Mouse (Mus musculus) E14TG2a.4 (cell line): Measurements from ENCODE around the gene B3gnt9.
"Not testable (repeated sequence)": the region's sequence is repeated elsewhere in the genome, so short reads cannot be mapped to it uniquely, and the experiment has no call there.

Experiments
- H3K27me3 ChIP-seq: 2 replicates; pipeline ENCODE4 v1.6.1; 2014; ENCODE audit warnings: low read length, control low read depth; ENCODE audit not compliant: insufficient read depth
- H3K36me3 ChIP-seq: 2 replicates; pipeline ENCODE4 v1.6.1; 2014; ENCODE audit warnings: low read length, control low read depth; ENCODE audit not compliant: insufficient read depth
- H3K4me1 ChIP-seq: replicated peaks from 2 replicates; pipeline ENCODE4 v1.6.1; 2014; ENCODE audit warnings: low read depth, low read length, control low read depth
- H3K4me3 ChIP-seq: replicated peaks from 2 replicates; pipeline ENCODE4 v1.5.1; 2014; ENCODE audit warnings: mild to moderate bottlenecking, low read length
- H3K9me3 ChIP-seq: 2 replicates; pipeline ENCODE4 v1.6.1; 2014; ENCODE audit warnings: low read length, control low read depth
- CTCF ChIP-seq: conservative IDR thresholded peaks from 2 replicates; pipeline ENCODE4 v1.5.1; 2014; ENCODE audit warnings: low read length
- NANOG ChIP-seq: IDR thresholded peaks from 2 replicates; pipeline ENCODE4 v1.6.1; 2014; ENCODE audit warnings: borderline replicate concordance, low read length, mixed read lengths
- POU5F1 ChIP-seq: IDR thresholded peaks from 2 replicates; pipeline ENCODE4 v1.6.1; 2014; ENCODE audit warnings: low read length, borderline replicate concordance

Gene B3gnt9

DNA sequence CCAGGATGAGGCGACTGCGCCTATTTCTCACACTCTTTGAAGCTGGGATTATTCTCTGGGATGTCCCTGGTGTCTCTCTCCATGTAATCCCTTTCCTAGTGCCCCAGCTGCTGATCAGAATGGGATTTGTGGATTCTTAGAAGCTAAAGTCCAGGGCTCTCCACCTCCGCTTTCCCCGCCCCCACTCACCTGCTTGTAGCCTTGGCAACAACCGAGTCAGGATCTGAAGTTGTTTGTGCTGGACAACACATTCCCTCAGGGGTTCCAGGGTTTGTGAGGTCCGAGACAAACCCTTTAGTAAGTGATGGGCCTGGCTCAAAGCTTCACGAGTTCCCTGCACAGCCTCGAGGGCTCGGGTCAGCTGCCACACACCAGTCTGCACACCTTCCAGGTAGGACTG is 39.8 kb upstream of the B3gnt9 start:
- no peaks in the 10 kb centered on the region for H3K9me3 ChIP-seq
- H3K4me3 ChIP-seq, result peak overlapping the region; percentile 77
- H3K27me3 ChIP-seq, result peaks cover 24% of the 10 kb centered on the region
- H3K4me1 ChIP-seq, result peaks cover 81% of the 10 kb centered on the region
- peaks cover 17% of the 10 kb centered on the region for H3K36me3 ChIP-seq
- TF ChIP-seq POU5F1, result no peak
- no peak for TF ChIP-seq NANOG
- no peak for TF ChIP-seq CTCF

GRCm38 (mm10) chr8:105293405-105293804 is 38.5 kb upstream of the B3gnt9 start:
- Histone ChIP-seq H3K36me3 (peaks cover 3% of the 10 kb centered on the region), H3K4me3 (peak overlapping the region; percentile 79), H3K27me3 (peaks cover 26% of the 10 kb centered on the region), H3K4me1 (peaks cover 75% of the 10 kb centered on the region), H3K9me3 (no peaks in the 10 kb centered on the region)
- no peak for TF ChIP-seq POU5F1
- TF ChIP-seq CTCF, result no peak
- TF ChIP-seq NANOG, result no peak

DNA sequence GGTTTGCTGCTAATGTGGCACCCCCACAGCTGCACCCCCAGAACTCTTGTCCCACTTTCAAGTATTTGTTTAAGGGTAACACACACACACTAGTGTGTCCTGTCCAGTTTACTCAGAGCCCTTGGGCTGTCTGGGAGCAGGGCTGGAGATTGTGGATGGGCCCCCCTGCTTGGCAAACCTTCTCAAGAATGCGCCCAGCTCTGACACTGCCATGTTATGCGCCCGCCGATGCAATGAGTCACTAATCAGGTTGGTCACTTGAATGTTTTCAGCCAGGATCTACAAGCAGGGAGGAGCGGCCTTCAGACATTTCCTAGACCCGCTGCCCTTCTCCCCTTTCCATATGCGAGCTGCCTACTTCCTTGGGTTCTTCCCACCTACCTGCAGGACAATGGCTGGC is 37.5 kb upstream of the B3gnt9 start:
- TF ChIP-seq CTCF, result no peak
- TF ChIP-seq POU5F1, result no peak
- TF ChIP-seq NANOG, result no peak
- H3K4me3 ChIP-seq, result peak overlapping the region; percentile 79
- H3K4me1 ChIP-seq, result peaks cover 77% of the 10 kb centered on the region

DNA sequence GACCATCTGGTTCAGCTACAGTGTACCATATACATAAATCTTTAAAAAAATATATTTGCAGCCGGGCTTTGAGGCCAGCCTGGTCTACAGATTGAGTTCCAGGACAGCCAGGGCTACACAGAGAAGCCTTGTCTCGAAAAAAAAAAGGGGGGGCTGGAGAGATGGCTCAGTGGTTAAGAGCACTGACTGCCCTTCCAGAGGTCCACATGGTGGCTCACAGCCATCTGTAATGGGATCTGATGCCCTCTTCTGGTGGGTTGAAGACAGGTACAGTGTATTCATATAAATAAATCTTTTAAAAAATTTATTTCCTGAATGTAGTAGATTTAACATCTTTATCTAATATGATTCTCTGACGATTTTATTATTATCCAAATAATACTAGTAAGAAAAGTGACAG is 36.8 kb upstream of the B3gnt9 start:
- not testable (repeated sequence) for H3K4me3 ChIP-seq, H3K9me3 ChIP-seq, H3K36me3 ChIP-seq
- Histone ChIP-seq H3K4me1 (peaks cover 73% of the 10 kb centered on the region), H3K27me3 (peaks cover 27% of the 10 kb centered on the region)

More for the DNA sequence above, 37.5 kb upstream of the B3gnt9 start:
- Histone ChIP-seq H3K36me3 (no peaks in the 10 kb centered on the region), H3K27me3 (peaks cover 26% of the 10 kb centered on the region), H3K9me3 (no peaks in the 10 kb centered on the region)

GRCm38 (mm10) chr8:105291364-105291763 is 36.4 kb upstream of the B3gnt9 start:
- not testable (repeated sequence) for H3K4me3 ChIP-seq, H3K36me3 ChIP-seq, H3K9me3 ChIP-seq
- Histone ChIP-seq H3K27me3 (peaks cover 30% of the 10 kb centered on the region), H3K4me1 (peaks cover 73% of the 10 kb centered on the region)

GRCm38 (mm10) chr8:105290554-105291314 is 35.8 kb upstream of the B3gnt9 start:
- Histone ChIP-seq H3K4me1 (peaks cover 73% of the 10 kb centered on the region), H3K36me3 (peaks cover 3% of the 10 kb centered on the region; the same call in 1 of the 2 replicates), H3K9me3 (no peaks in the 10 kb centered on the region), H3K4me3 (peak overlapping the region; percentile 87), H3K27me3 (peaks cover 34% of the 10 kb centered on the region)
- TF ChIP-seq NANOG (no peak), CTCF (peak; percentile 94), POU5F1 (no peak)

DNA sequence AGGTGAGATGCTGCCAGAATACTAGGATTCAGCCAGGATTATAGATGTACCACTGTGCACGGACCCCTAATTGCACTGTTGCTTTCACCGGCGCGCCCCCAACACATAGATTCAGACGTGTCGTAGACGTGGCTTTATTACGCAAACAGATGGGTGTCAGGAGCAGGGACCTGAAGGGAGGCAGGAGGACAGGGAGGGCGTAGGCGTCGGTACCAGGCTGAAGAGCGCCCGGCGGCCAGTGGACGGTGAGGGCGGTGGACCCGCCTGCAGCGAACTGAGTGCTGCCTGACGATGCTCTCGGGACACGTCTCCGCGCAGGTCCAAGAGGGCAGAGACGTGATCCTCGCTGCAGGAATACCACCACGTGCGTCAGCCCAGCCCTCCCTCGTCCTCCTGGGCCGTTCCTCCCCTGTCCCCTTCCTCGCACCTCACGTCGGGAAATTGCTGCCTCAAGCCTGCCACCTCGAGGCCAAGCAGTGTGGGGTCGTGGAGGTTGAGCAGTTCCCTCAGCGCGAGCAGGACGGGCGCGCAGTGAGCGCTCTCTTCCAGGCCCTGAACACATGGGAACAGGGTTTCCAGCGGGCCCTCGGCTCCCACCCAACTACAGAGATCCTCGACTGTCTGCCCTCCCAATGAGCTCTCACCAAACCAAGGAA is 35.0 kb upstream of the B3gnt9 start, which contains the start of gene 4931428F04Rik:
TSS of gene 4931428F04Rik (minus strand) at position 60 of the 656 bp plus-strand sequence.
- H3K4me1 ChIP-seq, result peaks cover 73% of the 10 kb centered on the region
- TF ChIP-seq CTCF (no peak; the same call in 1 of the 2 replicates), POU5F1 (no peak), NANOG (no peak)
- H3K4me3 ChIP-seq, result peak within 1 kb of the TSS; percentile 87
- peaks cover 10% of the 10 kb centered on the region for H3K36me3 ChIP-seq
- peaks cover 42% of the 10 kb centered on the region for H3K27me3 ChIP-seq
- H3K9me3 ChIP-seq, result no peaks in the 10 kb centered on the region

DNA sequence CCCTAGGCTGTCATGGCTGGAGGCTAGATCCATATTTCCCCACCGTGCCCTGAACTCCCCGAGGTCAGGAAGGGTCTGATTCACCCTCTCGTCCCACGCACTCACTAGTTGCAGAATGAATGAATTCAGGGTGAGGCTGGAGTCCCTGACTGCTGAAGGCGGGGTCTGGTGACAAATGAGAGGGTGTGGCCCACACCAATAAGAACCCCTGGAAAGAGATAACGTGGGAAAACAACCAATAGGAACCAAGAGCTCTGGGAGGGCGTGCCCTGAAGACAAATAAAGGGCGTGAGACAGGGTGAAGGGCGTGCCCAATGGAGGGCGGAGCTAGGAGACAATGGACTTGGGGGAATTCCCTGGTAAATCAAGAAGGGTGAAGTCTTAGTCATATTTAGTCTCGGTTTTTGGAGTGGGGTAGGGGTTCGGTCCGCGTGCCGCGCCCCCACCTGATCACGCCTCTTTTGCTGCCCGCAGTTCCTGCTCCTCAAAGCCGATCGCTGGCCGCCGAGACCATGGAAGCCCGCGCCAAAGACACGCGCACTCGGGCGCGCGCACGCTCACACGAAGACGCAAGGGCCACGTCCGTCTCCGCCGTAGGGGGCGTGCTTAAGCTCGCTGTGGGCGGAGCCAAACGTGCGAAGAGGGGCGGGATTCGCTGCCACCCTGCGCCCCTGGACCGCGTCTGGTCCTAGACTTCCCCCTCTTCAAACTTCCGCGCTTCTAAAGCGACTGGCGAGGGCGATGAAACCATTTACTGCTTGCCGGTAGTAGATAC is 34.2 kb upstream of the B3gnt9 start:
- no peak for TF ChIP-seq POU5F1
- no peak for TF ChIP-seq CTCF
- no peak for TF ChIP-seq NANOG
- no peaks in the 10 kb centered on the region for H3K9me3 ChIP-seq
- H3K36me3 ChIP-seq, result peaks cover 15% of the 10 kb centered on the region
- peaks cover 48% of the 10 kb centered on the region for H3K27me3 ChIP-seq
- H3K4me1 ChIP-seq, result peaks cover 67% of the 10 kb centered on the region
- H3K4me3 ChIP-seq, result peak overlapping the region; percentile 87
